Comparison of ENCODE assay signal across 21 mouse cellular contexts in the genomic region with DNA sequence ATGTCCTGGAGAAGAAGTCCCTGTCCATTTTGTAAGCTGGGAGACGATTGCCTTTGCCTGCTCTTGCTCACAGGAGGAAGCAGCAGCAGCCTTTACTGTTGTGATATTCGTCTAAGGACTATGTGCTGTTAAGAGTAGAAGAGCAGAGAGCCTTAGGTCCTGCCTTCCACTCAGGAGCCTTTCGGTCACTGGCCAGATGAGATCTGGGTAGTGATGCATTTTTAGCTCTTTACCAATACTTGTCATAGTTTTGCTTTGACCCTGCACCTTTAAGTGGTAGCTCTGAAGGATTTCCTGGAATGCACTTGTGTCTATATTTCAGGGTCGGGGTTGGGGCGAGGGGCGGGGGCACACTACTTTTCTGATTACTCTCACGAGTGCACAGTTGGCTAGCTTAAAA. TPM values are rescaled to one million over a fixed set of nuclear protein-coding genes. Genes with fewer than 3 reads are reported as not detected.
DNase-seq lines count a peak whose midpoint lies in the region; ATAC-seq and TF ChIP-seq lines count a peak whose summit lies in the region.
"Had no signal": no experiment of that assay in that cellular context is flagged by ENCODE, and none has a peak within 500 bp of the region (broad histone marks: within the 10 kb centered on the region; RNA-seq: fewer than 3 reads in every experiment).

No protein-coding gene starts in this region.

- no peak overlapping the region for H3K4me2 ChIP-seq in forebrain, postnatal 0 days (ENCODE audit: low read depth)
- H3K4me2 ChIP-seq in lung, embryonic 15.5 days, result no peak overlapping the region
- H3K4me2 ChIP-seq in embryonic facial prominence, embryonic 13.5 days, result no peak overlapping the region
- no peak overlapping the region for H3K4me2 ChIP-seq in kidney, embryonic 16.5 days (replicated peaks; ENCODE audit: low read depth, low read length)
- H3K4me2 ChIP-seq: heart, embryonic 15.5 days; hindbrain, embryonic 13.5 days had no signal

- WGBS in forebrain, embryonic 10.5 days, result 76% methylated on average over 7 of the region's 7 CpGs
- 82% methylated on average over 7 of the region's 7 CpGs for WGBS in forebrain, postnatal 0 days
- 22% methylated on average over 7 of the region's 7 CpGs for WGBS in lung, embryonic 15.5 days
- 62% methylated on average over 7 of the region's 7 CpGs for WGBS in embryonic facial prominence, embryonic 13.5 days
- WGBS in kidney, embryonic 16.5 days, result 66% methylated on average over 7 of the region's 7 CpGs

- peak overlapping the region; percentile 53; the same call in 1 of the 2 replicates for H3K27ac ChIP-seq in forebrain, embryonic 10.5 days
- no peak overlapping the region for H3K27ac ChIP-seq in forebrain, postnatal 0 days (ENCODE audit: low read depth, low read length)
- peak overlapping the region; percentile 70 for H3K27ac ChIP-seq in lung, embryonic 15.5 days
- H3K27ac ChIP-seq in embryonic facial prominence, embryonic 13.5 days, result peak overlapping the region; percentile 77; the same call in 1 of the 2 replicates
- no peak overlapping the region for H3K27ac ChIP-seq in kidney, embryonic 16.5 days (ENCODE audit: low read length)
- H3K27ac ChIP-seq in left cerebral cortex, adult 2 months, result no peak overlapping the region
- H3K27ac ChIP-seq: heart, embryonic 15.5 days; hindbrain, embryonic 13.5 days; liver, embryonic 14.5 days; midbrain, embryonic 10.5 days had no signal

- no peaks in the 10 kb centered on the region for H3K9me3 ChIP-seq in forebrain, embryonic 10.5 days
- H3K9me3 ChIP-seq in forebrain, postnatal 0 days (ENCODE audit: low read length), result no peaks in the 10 kb centered on the region
- no peaks in the 10 kb centered on the region for H3K9me3 ChIP-seq in lung, embryonic 15.5 days
- peaks cover 8% of the 10 kb centered on the region for H3K9me3 ChIP-seq in embryonic facial prominence, embryonic 13.5 days
- H3K9me3 ChIP-seq in kidney, embryonic 16.5 days (ENCODE audit: low read length), result peaks cover 4% of the 10 kb centered on the region; the same call in 1 of the 2 replicates
- H3K9me3 ChIP-seq: heart, embryonic 15.5 days; midbrain, embryonic 10.5 days had no signal

- H3K36me3 ChIP-seq in forebrain, embryonic 10.5 days (replicated peaks), result no peaks in the 10 kb centered on the region
- H3K36me3 ChIP-seq in forebrain, postnatal 0 days (ENCODE audit: insufficient read depth), result no peaks in the 10 kb centered on the region
- no peaks in the 10 kb centered on the region for H3K36me3 ChIP-seq in lung, embryonic 15.5 days
- H3K36me3 ChIP-seq in embryonic facial prominence, embryonic 13.5 days, result no peaks in the 10 kb centered on the region
- no peaks in the 10 kb centered on the region for H3K36me3 ChIP-seq in kidney, embryonic 16.5 days (ENCODE audit: insufficient read depth, low read length)
- H3K36me3 ChIP-seq: heart, embryonic 15.5 days; hindbrain, embryonic 13.5 days; midbrain, embryonic 10.5 days had no signal

- no peak for ATAC-seq in forebrain, postnatal 0 days
- 0 out of 2 replicates have a peak, but pooled peaks have one; percentile 23 for ATAC-seq in lung, embryonic 15.5 days (ENCODE audit: borderline replicate concordance, extremely low read depth, low FRiP score, low TSS enrichment)
- ATAC-seq in embryonic facial prominence, embryonic 13.5 days (ENCODE audit: insufficient number of reproducible peaks, insufficient read depth, low FRiP score, low TSS enrichment, low read depth), result no peak
- no peak for ATAC-seq in kidney, embryonic 16.5 days (ENCODE audit: low FRiP score, low TSS enrichment)
- ATAC-seq: CD4-positive, CD25-positive, alpha-beta regulatory T cell, adult 4 months; midbrain, embryonic 16.5 days had no signal

- DNase-seq in forebrain, embryonic 10.5 days (ENCODE audit: extremely low spot score, low spot score), result no peak
- DNase-seq in forebrain, postnatal 0 days, result no peak
- no peak for DNase-seq in lung, postnatal 36 days
- DNase-seq in left cerebral cortex, adult 2 months (ENCODE audit: extremely low spot score in 1 of 2, low spot score in 2 of 2), result no peak
- DNase-seq: adrenal gland, postnatal 36 days; cerebellum, adult 11 months; cerebellum, postnatal 10 days; gastrocnemius, postnatal 25 days; heart, postnatal 36 days; kidney, adult 8-10 months; kidney, postnatal 14 days; thymus, postnatal 25 days had no signal

- no peak overlapping the region for H3K9ac ChIP-seq in forebrain, postnatal 0 days
- no peak overlapping the region for H3K9ac ChIP-seq in lung, embryonic 15.5 days
- H3K9ac ChIP-seq in embryonic facial prominence, embryonic 13.5 days, result no peak overlapping the region
- H3K9ac ChIP-seq in kidney, embryonic 16.5 days (replicated peaks; ENCODE audit: low read length), result no peak overlapping the region
- H3K9ac ChIP-seq: heart, embryonic 15.5 days; hindbrain, embryonic 13.5 days; liver, embryonic 14.5 days had no signal

- no peaks in the 10 kb centered on the region for H3K27me3 ChIP-seq in forebrain, embryonic 10.5 days (ENCODE audit: poor library complexity, severe bottlenecking)
- no peaks in the 10 kb centered on the region for H3K27me3 ChIP-seq in forebrain, postnatal 0 days (ENCODE audit: insufficient read depth, low read length)
- H3K27me3 ChIP-seq in lung, embryonic 15.5 days, result no peaks in the 10 kb centered on the region
- no peaks in the 10 kb centered on the region for H3K27me3 ChIP-seq in embryonic facial prominence, embryonic 13.5 days
- no peaks in the 10 kb centered on the region for H3K27me3 ChIP-seq in kidney, embryonic 16.5 days (ENCODE audit: insufficient read depth, low read length)
- H3K27me3 ChIP-seq: heart, embryonic 15.5 days; hindbrain, embryonic 13.5 days had no signal

- intact Hi-C loops in left cerebral cortex, adult 2 months (cut with DNase I), result no loop called here

- peaks cover 24% of the 10 kb centered on the region for H3K4me1 ChIP-seq in forebrain, embryonic 10.5 days
- no peaks in the 10 kb centered on the region for H3K4me1 ChIP-seq in forebrain, postnatal 0 days (ENCODE audit: insufficient read depth)
- H3K4me1 ChIP-seq in lung, embryonic 15.5 days, result peaks cover 52% of the 10 kb centered on the region
- peaks cover 24% of the 10 kb centered on the region for H3K4me1 ChIP-seq in embryonic facial prominence, embryonic 13.5 days
- H3K4me1 ChIP-seq in kidney, embryonic 16.5 days (ENCODE audit: insufficient read depth, low read length), result peaks cover 9% of the 10 kb centered on the region

- TF ChIP-seq CTCF in forebrain, postnatal 0 days (IDR thresholded peaks at IDR 0.05; ENCODE audit: low read depth), result no peak
- no peak for TF ChIP-seq CTCF in left cerebral cortex, adult 2 months (IDR thresholded peaks at IDR 0.05)

- no peak overlapping the region for H3K4me3 ChIP-seq in forebrain, embryonic 10.5 days
- H3K4me3 ChIP-seq in forebrain, postnatal 0 days (ENCODE audit: low read depth, low read length), result no peak overlapping the region
- no peak overlapping the region for H3K4me3 ChIP-seq in lung, embryonic 15.5 days
- H3K4me3 ChIP-seq in embryonic facial prominence, embryonic 13.5 days, result no peak overlapping the region
- no peak overlapping the region for H3K4me3 ChIP-seq in kidney, embryonic 16.5 days (ENCODE audit: low read length)
- no peak overlapping the region for H3K4me3 ChIP-seq in left cerebral cortex, adult 2 months
- H3K4me3 ChIP-seq: heart, embryonic 15.5 days; hindbrain, embryonic 13.5 days; midbrain, embryonic 10.5 days had no signal

RNA-seq across cellular contexts. Expression of gene Jun, which starts 47.4 kb away (rescaled TPM):
- polyA plus RNA-seq in forebrain, embryonic 10.5 days (2016; fragmentation: Nextera tagmentation; extraction: Ambion mirVana), result 74.2 and 82.9 TPM in 2 replicates
- 39.3 and 42.9 TPM in 2 replicates for total RNA-seq in forebrain, postnatal 0 days (2014; rRNA removed)
- 47.0 and 50.1 TPM in 2 replicates for polyA plus RNA-seq in forebrain, postnatal 0 days (2015; fragmentation: Nextera tagmentation; extraction: Ambion mirVana)
- polyA plus RNA-seq in lung, embryonic 15.5 days (2015; fragmentation: Nextera tagmentation; extraction: Ambion mirVana), result 123 and 124 TPM in 2 replicates
- 56.3 and 61.2 TPM in 2 replicates for polyA plus RNA-seq in embryonic facial prominence, embryonic 13.5 days (2015; fragmentation: Nextera tagmentation; extraction: Ambion mirVana)
- 71.9 and 73.0 TPM in 2 replicates for polyA plus RNA-seq in kidney, embryonic 16.5 days (2015; fragmentation: Nextera tagmentation; extraction: Ambion mirVana)
- 10 to 100 TPM; 56.7 to 61.4 TPM for total RNA-seq in left cerebral cortex, adult 2 months (2021)

Comparison
In these comparisons a context has a peak if more than half of its experiments do, and no peak if none do; other contexts are left out.
1. H3K27ac ChIP-seq: peak in forebrain, embryonic 10.5 days (single experiment), lung, embryonic 15.5 days (single experiment) and embryonic facial prominence, embryonic 13.5 days (single experiment); none in forebrain, postnatal 0 days (single experiment), kidney, embryonic 16.5 days (single experiment) and left cerebral cortex, adult 2 months (single experiment).